Mouse (Mus musculus): Measurements from ENCODE around the gene Ensa. TPM values are rescaled to one million over a fixed set of nuclear protein-coding genes. Genes with fewer than 3 reads are reported as not detected.

Gene Ensa
- polyA plus RNA-seq, 1 experiment from 2014 or later: 121 TPM

DNA sequence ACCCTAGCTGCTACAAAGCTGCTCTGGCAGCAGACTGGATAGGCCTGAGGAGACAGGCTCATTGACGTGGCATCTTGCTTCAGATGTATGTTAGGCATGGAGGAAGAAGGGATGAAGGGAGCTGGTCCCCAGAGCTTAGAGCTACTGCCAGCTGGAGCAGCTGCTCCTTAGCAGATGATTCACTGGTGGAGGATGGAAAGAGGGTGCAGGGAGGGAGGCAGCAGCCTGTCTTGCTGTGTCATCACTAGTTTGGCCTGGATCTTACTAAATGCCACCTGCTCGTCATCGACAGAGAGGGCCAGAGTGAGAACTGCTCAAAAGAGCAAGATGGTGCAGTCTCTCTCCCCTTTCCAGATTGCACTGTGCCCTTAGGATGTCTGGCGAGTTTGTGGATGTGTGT lies 5.0 kb downstream of the Ensa start:
- peaks cover 28% of the 10 kb centered on the region for H3K36me3 ChIP-seq (ENCODE audit: inconsistent target)
- peak overlapping the region; percentile 94; the same call in 1 of the 2 replicates for H3K27ac ChIP-seq
- H3K4me3 ChIP-seq (ENCODE audit: inconsistent target): no peak overlapping the region
- WGBS (ENCODE audit: missing documents): 85% methylated on average over 4 of the region's 4 CpGs
- H3K79me2 ChIP-seq (ENCODE audit: inconsistent target): peaks cover 80% of the 10 kb centered on the region

DNA sequence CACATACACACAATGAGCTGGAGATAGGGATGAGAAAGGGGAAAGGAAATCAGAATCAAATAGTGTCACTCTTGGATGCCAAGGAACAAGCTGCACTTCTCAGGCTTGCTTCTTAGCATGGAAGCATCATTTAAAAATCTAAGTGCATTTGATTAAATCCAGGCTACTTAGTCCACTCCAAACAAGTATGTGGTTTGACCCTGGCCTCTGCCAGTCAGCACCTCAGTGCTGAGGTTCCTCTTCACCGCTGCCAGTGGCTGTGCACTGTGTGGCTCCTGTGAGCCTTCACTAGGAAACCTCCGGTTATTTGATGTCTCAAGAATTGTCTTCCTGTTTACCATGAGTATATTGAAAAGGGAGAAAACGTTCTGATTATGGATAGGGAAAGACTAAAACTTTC lies 6.1 kb downstream of the Ensa start:
- 23% methylated on average over 3 of the region's 3 CpGs for WGBS (ENCODE audit: missing documents)
- Histone ChIP-seq H3K4me3 (ENCODE audit: inconsistent target) (no peak overlapping the region), H3K27ac (peak overlapping the region; percentile 94), H3K79me2 (ENCODE audit: inconsistent target) (peaks cover 78% of the 10 kb centered on the region), H3K36me3 (ENCODE audit: inconsistent target) (peaks cover 30% of the 10 kb centered on the region)

DNA sequence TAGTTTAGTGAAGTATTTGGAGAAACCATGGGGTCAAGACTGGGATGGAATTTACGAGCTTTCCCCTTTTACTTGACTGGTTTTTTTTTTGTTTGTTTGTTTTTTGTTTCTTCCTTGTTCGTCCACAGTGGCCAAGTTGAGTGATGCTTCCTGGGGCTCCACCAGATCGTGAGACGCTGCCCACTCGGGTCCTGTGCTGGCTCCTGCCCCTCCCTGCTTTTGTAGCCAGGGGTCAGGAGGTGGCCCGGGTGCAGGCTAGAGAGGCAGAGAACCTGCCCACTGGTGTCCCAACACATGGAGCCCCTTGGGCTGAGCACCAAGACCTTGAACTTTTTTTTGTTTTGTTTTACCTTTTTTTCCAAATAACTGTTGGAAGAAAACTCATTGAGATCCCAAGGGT lies 6.5 kb downstream of the Ensa start:
- WGBS (ENCODE audit: missing documents): 82% methylated on average over 6 of the region's 6 CpGs
- H3K79me2 ChIP-seq (ENCODE audit: inconsistent target): peaks cover 78% of the 10 kb centered on the region
- H3K36me3 ChIP-seq (ENCODE audit: inconsistent target): peaks cover 30% of the 10 kb centered on the region
- H3K27ac ChIP-seq: peak overlapping the region; percentile 94
- no peak overlapping the region for H3K4me3 ChIP-seq (ENCODE audit: inconsistent target)

DNA sequence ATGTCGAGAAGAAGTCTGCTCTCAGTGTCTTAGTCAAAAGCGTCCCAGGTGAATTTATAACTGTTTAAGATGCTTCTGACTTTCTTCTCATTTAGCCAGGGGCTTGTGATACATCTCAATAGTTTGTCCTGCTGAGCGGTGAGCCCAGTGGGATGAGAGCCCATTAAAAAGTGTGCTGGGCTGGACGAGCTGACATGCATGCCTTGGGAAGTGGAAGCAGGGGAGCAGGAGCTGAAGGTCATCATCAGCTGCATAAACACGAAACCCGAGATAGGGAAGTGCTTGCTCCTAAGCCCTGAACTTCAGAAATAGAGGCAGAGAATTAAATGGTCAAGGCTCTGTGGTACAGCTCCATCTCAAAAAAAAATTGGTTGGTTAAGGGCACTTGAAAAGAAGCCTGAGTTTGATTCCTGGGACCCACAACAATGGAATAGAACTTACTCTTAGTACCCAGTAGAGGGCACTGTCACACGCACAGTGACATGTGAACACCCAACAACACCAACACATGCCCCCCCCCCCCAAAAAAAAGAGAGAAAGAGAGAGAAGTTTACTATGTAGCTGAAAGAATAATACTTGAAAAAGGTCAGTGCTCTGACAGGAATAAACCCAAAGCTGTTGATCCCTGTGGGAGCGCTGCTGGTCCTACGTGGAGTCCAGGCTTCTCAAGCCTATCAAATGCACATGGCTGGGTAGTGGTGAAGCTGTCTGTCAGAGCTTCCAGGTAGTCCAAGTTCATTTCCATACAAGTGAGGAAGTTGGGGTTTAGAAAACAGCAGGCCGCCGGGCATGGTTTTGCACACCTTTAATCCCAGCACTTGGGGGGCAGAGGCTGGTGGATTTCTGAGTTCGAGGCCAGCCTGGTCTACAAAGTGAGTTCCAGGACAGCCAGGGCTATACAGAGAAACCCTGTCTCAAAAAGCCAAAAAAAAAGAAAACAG lies 8.1 kb downstream of the Ensa start:
- Histone ChIP-seq H3K36me3 (ENCODE audit: inconsistent target) (peaks cover 25% of the 10 kb centered on the region), H3K79me2 (ENCODE audit: inconsistent target) (peaks cover 78% of the 10 kb centered on the region), H3K4me3 (ENCODE audit: inconsistent target) (no peak overlapping the region), H3K27ac (peak overlapping the region; percentile 94)
- 65% methylated on average over 12 of the region's 12 CpGs for WGBS (ENCODE audit: missing documents)

DNA sequence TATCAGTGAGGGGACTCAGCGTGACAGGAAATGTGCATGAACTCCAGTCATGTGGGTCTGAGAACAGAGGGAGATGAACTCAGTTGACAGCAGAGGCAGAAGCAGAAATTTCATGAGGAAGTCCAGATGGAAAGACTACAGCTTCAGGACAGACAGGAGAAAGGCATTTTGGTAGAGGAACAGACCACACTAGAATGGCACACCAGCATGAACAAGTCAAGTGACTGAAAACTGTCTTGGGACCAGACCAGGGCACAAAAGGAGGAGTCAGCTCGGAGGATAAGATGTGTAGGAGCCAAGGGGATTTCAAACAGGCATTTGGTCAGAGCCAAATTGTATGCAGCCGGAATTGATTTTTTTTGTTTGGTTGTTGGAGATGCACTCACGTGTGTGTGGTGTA lies 10.8 kb downstream of the Ensa start:
- peaks cover 5% of the 10 kb centered on the region; the same call in 1 of the 2 replicates for H3K36me3 ChIP-seq (ENCODE audit: inconsistent target)
- peak overlapping the region; percentile 94 for H3K27ac ChIP-seq
- H3K79me2 ChIP-seq (ENCODE audit: inconsistent target): peaks cover 67% of the 10 kb centered on the region
- WGBS (ENCODE audit: missing documents): 71% methylated on average over 4 of the region's 4 CpGs
- H3K4me3 ChIP-seq (ENCODE audit: inconsistent target): no peak overlapping the region

DNA sequence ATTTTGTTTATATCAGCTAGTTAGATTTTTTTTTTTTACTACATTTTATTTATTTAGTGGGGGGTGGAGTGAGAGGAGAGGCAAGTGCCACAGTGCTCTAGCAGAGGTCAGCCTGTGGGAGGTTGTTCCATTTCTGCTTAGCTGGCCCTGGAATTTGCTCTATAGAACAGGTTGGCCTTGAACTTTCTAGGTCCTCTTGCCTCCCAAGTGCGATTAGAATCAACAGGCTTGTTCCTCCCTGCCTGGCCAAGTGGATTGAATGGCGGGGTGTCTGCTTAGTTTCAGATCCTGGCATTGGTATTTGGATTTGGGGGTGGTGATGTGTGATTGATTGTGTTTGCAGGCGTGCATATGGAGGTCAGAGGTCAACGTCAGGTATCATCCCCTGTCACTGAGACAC lies 11.3 kb downstream of the Ensa start:
- peaks cover 63% of the 10 kb centered on the region for H3K79me2 ChIP-seq (ENCODE audit: inconsistent target)
- peak overlapping the region; percentile 94 for H3K27ac ChIP-seq
- WGBS (ENCODE audit: missing documents): 88% methylated on average over 4 of the region's 4 CpGs
- peaks cover 5% of the 10 kb centered on the region; the same call in 1 of the 2 replicates for H3K36me3 ChIP-seq (ENCODE audit: inconsistent target)
- no peak overlapping the region for H3K4me3 ChIP-seq (ENCODE audit: inconsistent target)

DNA sequence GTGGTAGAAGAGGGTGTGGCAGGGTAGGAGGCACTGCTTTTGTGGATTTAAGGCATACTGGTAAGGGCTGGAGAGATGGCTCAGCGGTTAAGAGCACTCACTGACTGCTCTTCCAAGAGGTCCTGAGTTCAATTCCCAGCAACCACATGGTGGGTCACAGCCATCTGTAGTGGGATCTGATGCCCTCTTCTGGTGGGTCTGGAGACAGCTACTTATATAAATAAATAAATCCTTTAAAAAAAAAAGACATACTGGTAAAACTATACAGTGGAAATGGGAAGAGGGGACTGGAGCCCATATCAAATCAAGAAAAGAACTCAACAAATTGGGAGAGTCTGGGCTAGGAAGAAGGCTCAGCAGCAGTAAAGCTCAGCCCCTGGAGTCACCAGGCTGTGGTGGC lies 14.9 kb downstream of the Ensa start:
- Histone ChIP-seq H3K27ac (no peak overlapping the region), H3K36me3 (ENCODE audit: inconsistent target) (peaks cover 3% of the 10 kb centered on the region; the same call in 1 of the 2 replicates), H3K4me3 (ENCODE audit: inconsistent target) (no peak overlapping the region), H3K79me2 (ENCODE audit: inconsistent target) (peaks cover 73% of the 10 kb centered on the region; the same call in 1 of the 2 replicates)
- no CpG with 5 or more reads among the region's 1 CpGs for WGBS (ENCODE audit: missing documents)

DNA sequence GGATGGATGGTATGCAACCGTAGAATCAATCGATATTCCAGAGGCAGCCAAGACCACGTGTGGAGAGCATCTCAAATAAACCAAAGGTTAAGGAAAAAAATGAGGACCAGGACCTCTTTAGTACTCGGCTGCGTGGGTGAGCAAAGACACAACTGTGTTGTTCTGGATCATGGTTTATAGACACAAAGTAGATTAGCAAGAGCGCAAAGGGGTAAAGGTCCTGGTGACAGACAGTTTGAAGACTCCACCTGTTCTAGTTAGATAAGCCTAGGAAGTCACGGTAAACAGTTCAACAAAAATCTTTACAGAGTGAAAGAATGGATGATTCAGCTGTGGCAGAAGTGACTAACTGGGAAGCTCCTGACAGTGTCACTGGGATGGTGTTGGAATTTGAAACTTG lies 18.3 kb downstream of the Ensa start:
- Histone ChIP-seq H3K4me3 (ENCODE audit: inconsistent target) (no peak overlapping the region), H3K79me2 (ENCODE audit: inconsistent target) (peaks cover 71% of the 10 kb centered on the region; the same call in 1 of the 2 replicates), H3K27ac (peak overlapping the region; percentile 95), H3K36me3 (ENCODE audit: inconsistent target) (no peaks in the 10 kb centered on the region; the same call in 1 of the 2 replicates)
- WGBS (ENCODE audit: missing documents): 93% methylated on average over 7 of the region's 7 CpGs

DNA sequence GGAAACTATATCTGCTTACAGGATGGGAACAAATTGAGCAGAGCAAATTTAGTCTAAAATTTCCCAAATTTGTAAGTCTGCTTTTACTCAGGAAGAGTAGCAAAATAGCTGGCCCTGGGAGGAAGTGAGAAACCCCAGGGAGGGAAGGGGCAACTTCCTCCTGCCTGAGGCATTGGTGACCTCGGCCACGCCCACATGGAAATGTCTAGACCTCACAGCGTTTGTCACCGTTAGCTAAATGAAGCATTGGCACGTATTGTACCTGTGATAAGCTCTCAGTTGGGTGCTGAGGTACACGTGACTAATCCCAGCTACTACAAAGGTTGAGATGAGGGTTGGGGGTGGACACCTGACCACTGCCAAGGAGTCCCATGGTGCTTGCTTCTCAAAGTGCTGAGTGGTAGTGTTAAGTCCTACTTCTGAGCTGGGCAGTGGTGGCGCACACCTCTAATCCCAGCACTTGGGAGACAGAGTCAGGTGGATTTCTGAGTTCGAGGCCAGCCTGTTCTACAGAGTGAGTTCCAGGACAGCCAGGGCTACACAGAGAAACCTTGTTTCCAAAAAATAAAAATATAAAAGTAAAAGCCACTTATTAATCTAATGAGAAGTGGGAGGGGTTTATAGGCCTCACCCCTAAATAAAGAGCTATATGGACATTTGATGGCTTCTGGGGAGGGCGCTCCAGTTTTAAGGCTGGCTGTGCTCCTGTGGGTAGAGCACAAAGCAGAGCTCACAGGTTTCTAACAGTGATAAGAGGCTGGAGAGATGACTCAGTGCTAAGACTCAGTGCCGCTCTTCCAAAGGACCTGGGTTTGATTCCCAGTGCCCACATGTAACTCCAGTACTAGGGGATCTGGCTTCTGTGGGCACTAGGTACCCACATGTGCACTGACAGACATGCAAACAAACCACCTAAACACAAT lies 20.8 kb downstream of the Ensa start:
- no peaks in the 10 kb centered on the region; the same call in 1 of the 2 replicates for H3K36me3 ChIP-seq (ENCODE audit: inconsistent target)
- peaks cover 65% of the 10 kb centered on the region; the same call in 1 of the 2 replicates for H3K79me2 ChIP-seq (ENCODE audit: inconsistent target)
- H3K27ac ChIP-seq: peak overlapping the region; percentile 95
- H3K4me3 ChIP-seq (ENCODE audit: inconsistent target): no peak overlapping the region
- WGBS (ENCODE audit: missing documents): 56% methylated on average over 6 of the region's 10 CpGs

DNA sequence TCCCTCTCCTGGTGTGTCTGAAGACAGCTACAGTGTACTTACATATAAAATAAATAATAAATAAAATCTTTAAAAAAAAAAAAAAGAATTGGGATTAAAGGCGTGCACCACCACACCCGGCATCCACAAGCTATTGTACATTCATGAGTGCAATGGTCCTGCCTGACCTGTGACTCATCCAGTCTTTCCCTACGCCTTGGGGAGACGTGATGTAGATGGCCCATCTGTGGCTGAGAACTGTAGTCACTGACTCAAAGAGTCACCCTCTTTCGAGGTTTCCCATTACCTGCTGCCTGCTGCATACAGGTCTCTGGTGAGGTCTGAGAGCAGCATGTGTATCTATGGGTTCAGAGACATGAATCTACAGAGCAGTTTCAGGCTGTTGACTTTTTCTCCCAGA lies 23.2 kb downstream of the Ensa start:
- WGBS (ENCODE audit: missing documents): 81% methylated on average over 5 of the region's 5 CpGs
- Histone ChIP-seq H3K27ac (peak overlapping the region; percentile 100), H3K79me2 (ENCODE audit: inconsistent target) (peaks cover 61% of the 10 kb centered on the region; the same call in 1 of the 2 replicates), H3K4me3 (ENCODE audit: inconsistent target) (no peak overlapping the region), H3K36me3 (ENCODE audit: inconsistent target) (no peaks in the 10 kb centered on the region)

DNA sequence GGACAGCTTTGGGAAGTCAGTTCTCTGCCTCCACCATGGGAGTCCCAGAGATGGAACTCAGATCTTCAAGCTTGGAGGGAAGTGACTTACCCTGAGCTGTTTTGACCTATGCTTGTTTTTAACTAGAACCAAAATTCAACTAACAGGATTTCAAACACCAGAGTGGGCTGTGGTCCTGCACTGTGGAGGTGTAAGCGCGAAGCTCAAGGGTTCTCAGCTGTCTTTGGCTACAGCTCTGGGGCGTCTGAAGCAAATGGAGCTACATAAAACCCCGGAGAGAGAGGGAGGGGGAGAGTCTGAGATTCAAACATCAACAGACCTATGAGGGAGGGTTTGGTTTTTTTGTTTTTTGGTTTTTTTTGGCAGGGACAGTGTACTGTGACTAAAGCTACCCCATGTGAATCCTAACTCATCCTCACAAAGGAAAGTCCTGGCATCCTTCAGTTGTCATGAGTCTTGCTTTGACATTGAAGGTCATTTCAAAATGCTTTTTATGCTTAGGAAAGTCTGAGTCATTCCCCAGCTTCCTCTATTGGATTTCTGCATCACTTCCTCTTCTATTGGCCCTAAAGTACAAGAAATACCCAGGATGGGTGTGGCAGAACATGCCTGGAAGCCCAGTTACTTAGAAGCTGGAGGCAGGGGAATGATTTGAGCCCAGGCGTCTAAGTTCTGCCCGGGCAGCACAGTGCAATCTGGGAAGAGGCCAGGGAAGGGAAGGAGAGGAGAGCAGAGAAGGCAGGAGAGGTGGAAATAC lies 25.7 kb downstream of the Ensa start:
- H3K27ac ChIP-seq: peak overlapping the region; percentile 100
- H3K36me3 ChIP-seq (ENCODE audit: inconsistent target): no peaks in the 10 kb centered on the region
- 3% methylated on average over 6 of the region's 6 CpGs for WGBS (ENCODE audit: missing documents)
- H3K79me2 ChIP-seq (ENCODE audit: inconsistent target): peaks cover 66% of the 10 kb centered on the region; the same call in 1 of the 2 replicates
- H3K4me3 ChIP-seq (ENCODE audit: inconsistent target): no peak overlapping the region

DNA sequence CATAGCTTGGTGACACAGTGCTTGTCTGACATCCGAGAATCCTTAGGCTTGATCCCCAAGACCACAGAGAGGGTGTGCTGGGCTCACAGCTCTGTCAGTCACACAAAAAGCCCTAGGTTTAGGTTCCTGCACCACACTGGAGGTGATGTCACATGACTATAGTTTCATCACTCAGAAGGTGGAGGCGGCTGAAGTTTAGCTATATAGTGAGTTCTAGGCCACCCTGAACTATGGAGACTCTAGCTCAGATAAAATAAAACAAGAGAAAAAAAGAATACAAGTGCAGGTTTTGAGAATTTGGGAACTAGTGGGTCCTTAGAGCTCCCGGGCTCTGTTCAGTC lies 26.2 kb downstream of the Ensa start:
- peaks cover 67% of the 10 kb centered on the region; the same call in 1 of the 2 replicates for H3K79me2 ChIP-seq (ENCODE audit: inconsistent target)
- no peak overlapping the region for H3K4me3 ChIP-seq (ENCODE audit: inconsistent target)

DNA sequence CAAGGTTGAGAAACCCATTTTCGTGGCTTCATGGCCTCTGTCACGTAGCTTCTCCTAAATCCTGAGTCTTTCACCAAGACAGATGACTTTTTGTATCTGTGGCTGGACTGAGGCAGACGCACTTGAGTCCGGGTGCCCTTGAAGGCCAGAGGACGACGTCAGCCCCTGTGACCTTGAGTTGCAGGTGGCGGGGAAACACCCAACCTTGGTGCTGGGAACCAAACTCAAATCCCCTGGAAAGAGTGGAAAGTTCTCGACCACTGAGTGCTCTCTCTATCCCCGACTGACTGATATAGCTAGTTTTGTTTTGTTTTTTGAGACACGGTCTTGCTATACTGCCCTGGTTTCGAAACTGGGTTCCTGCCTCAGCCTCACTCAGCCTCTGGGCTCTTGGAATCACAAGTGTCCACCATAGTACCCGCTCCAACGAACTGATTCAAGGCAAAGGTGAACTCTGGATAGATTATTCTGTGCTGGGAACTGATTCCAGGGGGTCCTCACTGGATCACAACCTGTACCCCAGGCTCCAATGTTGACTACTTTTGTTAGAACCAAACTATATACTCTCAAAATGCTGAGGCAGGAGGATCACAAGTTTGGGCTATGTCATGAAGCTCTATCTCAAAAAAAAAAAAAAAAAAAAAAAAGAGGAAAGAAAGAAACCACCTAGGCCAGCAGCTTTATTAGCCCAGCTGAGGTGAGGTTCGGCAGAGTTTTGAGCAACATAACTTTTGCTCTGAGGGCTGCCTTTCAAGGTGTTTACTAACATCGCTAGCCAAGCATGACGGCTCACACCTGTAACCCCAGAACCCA lies 26.8 kb downstream of the Ensa start:
- Histone ChIP-seq H3K27ac (peak overlapping the region; percentile 100), H3K36me3 (ENCODE audit: inconsistent target) (no peaks in the 10 kb centered on the region), H3K4me3 (ENCODE audit: inconsistent target) (no peak overlapping the region), H3K79me2 (ENCODE audit: inconsistent target) (peaks cover 65% of the 10 kb centered on the region; the same call in 1 of the 2 replicates)
- WGBS (ENCODE audit: missing documents): 51% methylated on average over 16 of the region's 16 CpGs

More for the DNA sequence above, 26.2 kb downstream of the Ensa start:
- Histone ChIP-seq H3K36me3 (ENCODE audit: inconsistent target) (no peaks in the 10 kb centered on the region), H3K27ac (peak overlapping the region; percentile 100)
- WGBS (ENCODE audit: missing documents): 21% methylated on average over 3 of the region's 3 CpGs
